Mouse (Mus musculus) v-Abl transformed pro-B cells (cell line): Measurements from ENCODE around the gene Colq.

ENCODE experiments used
- in situ Hi-C, 2 experiments: fragments of 400-800 bp; cut with MboI; formaldehyde crosslinking; loops; one replicate each; pipeline ENCODE4 v1.15.1; 2025; ENCODE audit not compliant: unreplicated experiment in 2 of 2

Colq gene

GRCm38 (mm10) chr14:31591243-31591642, at the start of gene Colq:
Gene Colq (minus strand): TSS chr14:31591343.
- in situ Hi-C loops: no loop called here

GRCm38 (mm10) chr14:31640346-31640889, 49.3 kb upstream of the Colq start, which contains the start of gene Gm49387:
Gene Gm49387 (minus strand): TSS chr14:31640878.
- in situ Hi-C loops: loop anchor here in 1 of 2 experiments (10.0 to 25.0 kb wide), 4 partner anchors 294 to 847 kb away; no protein-coding TSS in a partner anchor

GRCm38 (mm10) chr14:31630677-31631076, 39.5 kb upstream of the Colq start:
- in situ Hi-C loops: loop anchor here in 1 of 2 experiments (25.0 kb wide), 1 partner anchor 857 kb away; no protein-coding TSS in a partner anchor

GRCm38 (mm10) chr14:31622748-31623147, 31.6 kb upstream of the Colq start:
- in situ Hi-C loops: no loop called here

- in situ Hi-C loops: no loop called here
These were observed 29.6 kb upstream of the Colq start for GRCm38 (mm10) chr14:31620591-31621223.

- in situ Hi-C loops: no loop called here
These were observed 26.9 kb upstream of the Colq start for GRCm38 (mm10) chr14:31617997-31618396.

- in situ Hi-C loops: no loop called here
These were observed 26.1 kb upstream of the Colq start for GRCm38 (mm10) chr14:31617204-31617603.

- in situ Hi-C loops: no loop called here
These were observed 22.5 kb upstream of the Colq start for GRCm38 (mm10) chr14:31613671-31614070.

- in situ Hi-C loops: no loop called here
These were observed 20.8 kb upstream of the Colq start for GRCm38 (mm10) chr14:31611986-31612385.

GRCm38 (mm10) chr14:31605514-31605913, 14.4 kb upstream of the Colq start:
- in situ Hi-C loops: loop anchor here (5.0 to 10.0 kb wide), 3 partner anchors 88 to 241 kb away; no protein-coding TSS in a partner anchor

GRCm38 (mm10) chr14:31604916-31605315, 13.8 kb upstream of the Colq start:
- in situ Hi-C loops: loop anchor here (5.0 to 10.0 kb wide), 3 partner anchors 88 to 240 kb away; no protein-coding TSS in a partner anchor

- in situ Hi-C loops: loop anchor here (10.0 kb wide), 2 partner anchors 228 to 238 kb away; no protein-coding TSS in a partner anchor
These were observed 11.5 kb upstream of the Colq start for GRCm38 (mm10) chr14:31602616-31602979.

- in situ Hi-C loops: loop anchor here (10.0 kb wide), 2 partner anchors 227 to 237 kb away; no protein-coding TSS in a partner anchor
These were observed 10.9 kb upstream of the Colq start for GRCm38 (mm10) chr14:31601908-31602615.

GRCm38 (mm10) chr14:31597446-31597845, 6.3 kb upstream of the Colq start:
- in situ Hi-C loops: no loop called here

GRCm38 (mm10) chr14:31596408-31596807, 5.3 kb upstream of the Colq start:
- in situ Hi-C loops: no loop called here

- in situ Hi-C loops: no loop called here
These were observed 3.5 kb upstream of the Colq start for GRCm38 (mm10) chr14:31594693-31595092.

GRCm38 (mm10) chr14:31593036-31593435, 1.9 kb upstream of the Colq start:
- in situ Hi-C loops: no loop called here

- in situ Hi-C loops: no loop called here
These were observed 4.7 kb downstream of the Colq start for GRCm38 (mm10) chr14:31586451-31586850.

- in situ Hi-C loops: no loop called here
These were observed 8.1 kb downstream of the Colq start for GRCm38 (mm10) chr14:31583082-31583481.

- in situ Hi-C loops: no loop called here
These were observed 13.0 kb downstream of the Colq start for GRCm38 (mm10) chr14:31577966-31578735.
